Mouse (Mus musculus) forebrain, embryonic 14.5 days (tissue): ENCODE measurements at regions not wholly inside any gene's neighbourhood (a gene's known extent, or its start where the extent isn't known, plus 50 kb on each side); places are given as distances from the start of the nearest gene placed in this dataset.

Source experiments
- ATAC-seq: fragments of 200-750 bp; cut with Nextera tagmentation; 2 replicates; pipeline ENCODE4 v1.8.0; 2017; ENCODE audit warnings: mild to moderate bottlenecking, moderate library complexity
- DNase-seq: peaks from one replicate; pipeline ENCODE4 v3.0.0-alpha.2; 2015; ENCODE audit warnings: low spot score
- H3K27ac ChIP-seq: fragments of 300-500 bp; sonication (generic); 2 replicates; pipeline ENCODE4 v1.5.1; 2014; ENCODE audit warnings: low read depth, mild to moderate bottlenecking, control low read depth, low read length, moderate library complexity
- H3K27me3 ChIP-seq: fragments of 300-500 bp; sonication (generic); replicated peaks from 2 replicates; pipeline ENCODE4 v1.6.1; 2014; ENCODE audit warnings: low read length, control low read depth, mixed read lengths; ENCODE audit not compliant: control insufficient read depth, insufficient read depth
- H3K36me3 ChIP-seq: fragments of 300-500 bp; sonication (generic); 2 replicates; pipeline ENCODE4 v1.6.1; 2014; ENCODE audit warnings: low read length, control low read depth; ENCODE audit not compliant: control insufficient read depth, insufficient read depth
- H3K4me1 ChIP-seq: fragments of 300-500 bp; sonication (generic); 2 replicates; pipeline ENCODE4 v1.6.1; 2014; ENCODE audit warnings: antibody characterized with exemption, low read length, control low read depth; ENCODE audit not compliant: control insufficient read depth, insufficient read depth
- H3K4me2 ChIP-seq: fragments of 300-500 bp; sonication (generic); 2 replicates; pipeline ENCODE4 v1.6.1; 2014; ENCODE audit warnings: mild to moderate bottlenecking, control low read depth, low read length
- H3K4me3 ChIP-seq: fragments of 300-500 bp; sonication (generic); 2 replicates; pipeline ENCODE4 v1.5.1; 2014; ENCODE audit warnings: low read depth, low read length, control low read depth
- H3K9ac ChIP-seq: fragments of 300-500 bp; sonication (generic); 2 replicates; pipeline ENCODE4 v1.6.1; 2014; ENCODE audit warnings: mild to moderate bottlenecking, low read length, control low read depth, moderate library complexity
- H3K9me3 ChIP-seq: fragments of 300-500 bp; sonication (generic); replicated peaks from 2 replicates; pipeline ENCODE4 v1.6.1; 2016; ENCODE audit warnings: low read length, control low read depth, mixed read lengths; ENCODE audit not compliant: control insufficient read depth
- WGBS: fragments of 180-500 bp; shearing (Covaris S2); extraction: QIAGEN DNeasy Blood & Tissue Kit; methylation state at CpG from one replicate; pipeline ENCODE4 v1.1.7; 2014; 5-methylcytosine and 5-hydroxymethylcytosine counted together

DNA sequence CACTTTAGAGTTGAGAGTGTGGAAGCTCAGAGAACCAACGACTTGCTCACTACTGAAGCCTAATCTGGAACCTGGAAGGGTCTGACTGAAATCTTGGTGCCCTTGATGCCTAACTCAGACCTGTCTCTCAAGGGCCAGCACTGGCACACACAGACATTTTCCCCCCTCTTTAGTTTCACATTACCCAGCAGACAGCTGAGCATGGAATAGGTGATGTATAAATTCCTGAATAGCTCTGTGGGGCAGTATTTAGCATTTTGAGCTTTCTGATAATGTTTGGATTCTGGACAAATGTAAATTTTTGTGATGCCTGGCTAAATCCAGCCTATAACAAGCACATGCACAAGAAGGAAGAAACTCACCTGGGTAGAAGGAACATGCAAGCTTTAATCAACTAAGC lies 191.1 kb downstream of the Dmrt2 start:
- Histone ChIP-seq H3K27ac (no peak overlapping the region), H3K9me3 (no peaks in the 10 kb centered on the region), H3K9ac (no peak overlapping the region), H3K4me1 (no peaks in the 10 kb centered on the region), H3K27me3 (no peaks in the 10 kb centered on the region), H3K4me3 (no peak overlapping the region), H3K36me3 (no peaks in the 10 kb centered on the region), H3K4me2 (no peak overlapping the region)
- no peak for ATAC-seq
- no peak for DNase-seq
- WGBS = 71% methylated on average over 1 of the region's 1 CpGs

DNA sequence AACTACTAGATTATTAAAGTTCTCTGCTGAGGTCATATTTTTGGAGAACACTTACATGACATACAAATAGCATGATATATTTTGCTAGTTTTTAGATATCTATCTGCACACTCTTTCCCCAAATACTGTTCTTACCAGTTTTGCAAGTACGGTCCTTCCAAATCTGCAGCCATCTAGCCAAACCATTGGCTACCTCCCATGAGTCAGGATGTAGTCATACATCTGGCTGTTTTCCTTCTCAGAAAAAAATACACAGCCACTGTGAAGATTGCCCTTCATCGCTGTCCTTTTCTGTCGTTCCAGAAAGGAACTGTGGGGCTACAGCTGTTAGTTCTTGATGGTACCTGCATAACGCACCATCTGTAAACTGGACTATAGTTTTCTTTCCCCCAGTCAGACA lies 234.5 kb downstream of the Dmrt2 start:
- Histone ChIP-seq H3K4me1 (no peaks in the 10 kb centered on the region), H3K9ac (no peak overlapping the region), H3K4me2 (no peak overlapping the region), H3K4me3 (no peak overlapping the region), H3K27ac (no peak overlapping the region), H3K27me3 (no peaks in the 10 kb centered on the region), H3K9me3 (no peaks in the 10 kb centered on the region), H3K36me3 (no peaks in the 10 kb centered on the region)
- DNase-seq (no peak), ATAC-seq (no peak)
- WGBS = 95% methylated on average over 4 of the region's 4 CpGs

DNA sequence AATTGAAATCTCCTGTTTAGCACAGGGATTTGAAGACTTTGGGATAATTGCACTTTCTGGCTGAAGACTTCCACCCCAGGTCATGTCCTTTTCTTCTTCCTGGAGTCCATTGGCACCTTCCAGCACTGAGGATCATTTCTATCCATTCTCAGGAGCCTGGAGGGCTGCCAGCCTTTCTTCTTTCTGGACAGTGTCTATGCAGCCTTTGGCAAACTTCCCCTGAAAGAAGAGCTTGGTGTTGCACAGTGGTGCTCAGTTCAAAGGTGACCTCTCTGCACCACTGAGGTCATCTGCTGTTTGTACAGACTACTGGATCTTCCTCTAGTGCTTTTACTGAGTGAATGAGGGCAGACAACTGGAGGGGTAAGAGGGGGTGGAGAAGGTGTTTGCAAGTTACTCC lies 249.8 kb downstream of the Dmrt2 start:
- no peaks in the 10 kb centered on the region for H3K4me1 ChIP-seq
- ATAC-seq = no peak

DNA sequence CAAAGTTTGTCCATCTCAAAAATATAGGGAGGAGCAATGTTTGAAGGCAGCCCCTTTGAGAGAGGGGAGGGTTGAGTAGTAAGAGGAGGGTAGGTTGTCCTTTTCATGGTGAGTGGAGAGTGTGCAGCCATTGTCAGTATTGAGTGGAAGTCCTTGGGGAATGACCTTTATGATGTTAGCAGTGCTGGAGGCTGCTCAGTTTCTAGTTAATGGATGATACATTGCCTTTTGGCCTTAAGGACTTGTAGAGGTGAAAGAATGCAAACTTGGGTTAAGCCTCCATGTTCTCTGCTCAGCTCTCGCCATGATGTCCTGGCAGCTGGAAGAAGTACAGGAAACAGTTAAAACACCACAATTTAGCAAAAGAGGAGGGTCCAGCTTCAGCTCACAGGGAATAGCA lies 250.6 kb downstream of the Dmrt2 start:
- Histone ChIP-seq H3K9ac (no peak overlapping the region), H3K36me3 (no peaks in the 10 kb centered on the region), H3K9me3 (no peaks in the 10 kb centered on the region), H3K27me3 (no peaks in the 10 kb centered on the region), H3K4me1 (no peaks in the 10 kb centered on the region), H3K4me2 (no peak overlapping the region), H3K27ac (no peak overlapping the region), H3K4me3 (no peak overlapping the region)
- ATAC-seq (no peak), DNase-seq (no peak)
- 92% methylated on average over 1 of the region's 1 CpGs for WGBS

More for the DNA sequence above, 249.8 kb downstream of the Dmrt2 start:
- Histone ChIP-seq H3K4me2 (no peak overlapping the region), H3K27me3 (no peaks in the 10 kb centered on the region), H3K4me3 (no peak overlapping the region), H3K9ac (no peak overlapping the region), H3K27ac (no peak overlapping the region), H3K9me3 (no peaks in the 10 kb centered on the region), H3K36me3 (no peaks in the 10 kb centered on the region)
- no peak for DNase-seq

DNA sequence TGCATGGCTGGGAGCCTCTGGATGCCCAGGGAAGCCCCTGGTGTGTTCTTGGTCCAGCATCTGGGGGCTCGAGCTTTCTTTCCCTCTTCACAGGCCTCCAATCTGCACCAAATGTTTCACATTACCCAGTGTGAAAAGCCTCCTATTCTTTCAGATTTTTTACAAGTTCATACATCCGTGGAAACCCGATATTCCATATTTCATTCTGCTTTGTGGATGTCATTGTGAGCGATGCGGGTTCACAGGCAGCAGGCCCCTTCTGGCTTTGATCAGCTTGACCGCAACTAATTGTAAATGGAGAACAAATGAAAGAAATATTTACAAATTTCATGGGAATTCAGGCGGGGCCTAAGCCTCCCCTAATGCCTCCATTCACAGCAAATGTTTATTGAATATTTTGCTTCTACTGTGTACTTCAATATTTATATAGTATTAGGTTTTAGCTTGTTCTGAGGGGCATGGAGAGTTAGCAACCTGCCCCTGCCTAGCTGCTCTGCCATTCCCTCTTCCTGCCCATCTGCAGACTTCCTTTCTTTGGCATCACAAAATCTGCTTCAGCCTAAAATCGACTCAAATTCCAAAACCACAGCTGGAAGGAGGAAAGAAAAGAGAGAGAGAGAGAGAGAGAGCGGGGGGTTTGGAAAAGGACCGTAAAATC lies 251.6 kb downstream of the Dmrt2 start:
- 84% methylated on average over 10 of the region's 10 CpGs for WGBS
- Histone ChIP-seq H3K9me3 (no peaks in the 10 kb centered on the region), H3K27me3 (no peaks in the 10 kb centered on the region), H3K9ac (no peak overlapping the region), H3K4me3 (no peak overlapping the region), H3K4me1 (no peaks in the 10 kb centered on the region), H3K36me3 (no peaks in the 10 kb centered on the region), H3K27ac (no peak overlapping the region), H3K4me2 (no peak overlapping the region)
- DNase-seq (no peak), ATAC-seq (no peak)

DNA sequence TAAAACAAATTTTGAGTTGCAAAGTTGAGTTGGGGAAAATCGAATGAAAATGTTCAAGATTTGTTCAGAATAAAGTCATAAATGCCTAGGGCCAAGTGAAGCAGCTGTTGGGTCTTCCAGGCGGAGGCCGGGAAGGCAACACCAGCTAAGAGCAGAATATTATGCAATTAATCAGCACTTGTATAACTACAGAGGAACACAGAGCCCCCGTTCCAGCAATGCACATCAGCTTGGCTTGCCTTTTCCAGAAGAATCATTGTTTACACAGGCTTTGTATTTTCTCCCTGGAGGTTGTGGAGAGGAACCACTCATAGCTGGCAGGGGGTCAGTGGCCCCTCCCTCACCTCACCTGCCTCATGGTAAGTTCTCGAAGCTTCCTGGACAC lies 252.2 kb downstream of the Dmrt2 start:
- Histone ChIP-seq H3K9me3 (no peaks in the 10 kb centered on the region), H3K27me3 (no peaks in the 10 kb centered on the region), H3K27ac (no peak overlapping the region), H3K36me3 (no peaks in the 10 kb centered on the region), H3K4me1 (no peaks in the 10 kb centered on the region), H3K9ac (no peak overlapping the region), H3K4me3 (no peak overlapping the region), H3K4me2 (no peak overlapping the region)
- ATAC-seq = no peak
- WGBS = 69% methylated on average over 5 of the region's 5 CpGs
- no peak for DNase-seq

DNA sequence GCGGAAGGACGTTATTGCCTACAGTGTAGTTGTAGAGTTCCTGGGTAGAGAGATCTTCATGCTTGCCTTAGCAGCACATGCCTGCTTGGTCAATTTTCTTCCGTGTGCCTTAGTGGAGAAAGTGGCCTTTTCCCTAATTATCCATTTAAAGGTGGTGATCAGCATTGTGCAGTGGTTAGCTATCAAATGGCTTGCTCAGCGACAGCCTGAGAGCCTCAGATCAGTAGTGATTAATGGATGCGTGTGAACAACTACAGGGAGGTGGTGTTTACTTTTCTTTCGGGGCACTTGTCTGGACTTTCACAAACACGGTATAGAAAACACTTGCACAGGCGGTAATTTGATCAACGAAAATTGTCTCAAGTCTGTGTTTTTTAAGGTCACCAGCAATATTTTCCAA lies 255.0 kb downstream of the Dmrt2 start:
- Histone ChIP-seq H3K9me3 (no peaks in the 10 kb centered on the region), H3K4me2 (no peak overlapping the region), H3K4me3 (no peak overlapping the region), H3K4me1 (no peaks in the 10 kb centered on the region), H3K27me3 (no peaks in the 10 kb centered on the region), H3K9ac (no peak overlapping the region), H3K27ac (no peak overlapping the region), H3K36me3 (no peaks in the 10 kb centered on the region)
- ATAC-seq (no peak), DNase-seq (no peak)
- 81% methylated on average over 9 of the region's 9 CpGs for WGBS

DNA sequence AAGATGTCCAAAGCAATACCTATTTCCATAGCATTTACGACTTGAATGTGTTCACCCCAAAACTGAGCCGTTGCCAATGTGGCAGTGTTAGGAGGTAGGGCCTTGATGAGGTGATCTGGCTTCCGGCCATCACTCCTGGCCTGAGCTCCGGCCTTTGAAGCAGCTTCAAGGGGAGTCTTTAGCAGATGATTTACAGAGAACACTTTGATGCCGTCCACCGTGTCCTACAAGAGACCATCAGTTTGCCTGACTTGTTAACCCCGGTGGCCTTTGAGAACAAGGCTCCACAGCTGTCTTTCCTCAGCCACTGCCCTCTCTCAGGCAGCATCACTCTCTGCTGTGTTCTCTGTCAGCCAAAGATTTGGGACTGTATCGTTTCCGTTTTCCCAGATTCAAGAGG lies 265.1 kb downstream of the Dmrt2 start:
- ATAC-seq = no peak

DNA sequence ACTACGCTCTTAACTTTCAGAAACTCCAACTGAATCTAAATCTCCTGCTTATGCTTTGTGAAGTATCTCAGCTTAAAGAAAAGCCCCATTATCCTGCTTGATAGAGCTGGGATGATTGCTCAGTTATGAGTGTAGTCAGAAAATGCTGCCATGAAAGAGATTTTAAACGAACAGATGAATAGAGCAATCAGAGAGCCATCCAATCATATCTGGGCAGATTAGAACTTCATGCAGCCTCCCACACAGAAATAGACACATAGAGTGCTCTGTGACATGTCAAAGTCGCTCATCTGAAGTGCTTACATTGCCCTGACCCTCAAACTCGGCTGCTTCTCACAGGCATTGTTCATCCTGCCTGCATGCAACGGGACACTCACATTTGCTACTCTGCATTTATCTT lies 299.0 kb downstream of the Dmrt2 start:
- Histone ChIP-seq H3K4me2 (no peak overlapping the region), H3K9ac (no peak overlapping the region), H3K36me3 (no peaks in the 10 kb centered on the region), H3K4me1 (no peaks in the 10 kb centered on the region), H3K9me3 (no peaks in the 10 kb centered on the region), H3K4me3 (no peak overlapping the region), H3K27me3 (no peaks in the 10 kb centered on the region), H3K27ac (no peak overlapping the region)
- ATAC-seq (peak; percentile 46; the same call in 1 of the 2 replicates), DNase-seq (peak; percentile 28)
- 57% methylated on average over 5 of the region's 5 CpGs for WGBS

More for the DNA sequence above, 265.1 kb downstream of the Dmrt2 start:
- Histone ChIP-seq H3K27me3 (no peaks in the 10 kb centered on the region), H3K9ac (no peak overlapping the region), H3K36me3 (no peaks in the 10 kb centered on the region), H3K9me3 (no peaks in the 10 kb centered on the region), H3K4me2 (no peak overlapping the region), H3K27ac (no peak overlapping the region), H3K4me1 (no peaks in the 10 kb centered on the region), H3K4me3 (no peak overlapping the region)
- 91% methylated on average over 9 of the region's 9 CpGs for WGBS
- no peak for DNase-seq
